Mouse (Mus musculus) brain, embryonic 14.5 days (tissue): ENCODE measurements around the gene Tmprss2.

Experiments
- CTCF ChIP-seq: fragments of 200-500 bp; IDR thresholded peaks from 2 replicates; pipeline ENCODE4 v1.5.1; 2012; ENCODE audit warnings: inconsistent platforms, mild to moderate bottlenecking, moderate library complexity, borderline replicate concordance; ENCODE audit not compliant: insufficient read depth, insufficient read length; ENCODE audit errors: extremely low read depth
- POLR2A ChIP-seq: fragments of 200-500 bp; IDR thresholded peaks from 2 replicates; pipeline ENCODE4 v1.6.1; 2012; ENCODE audit warnings: mild to moderate bottlenecking, inconsistent platforms, borderline replicate concordance; ENCODE audit not compliant: poor library complexity, insufficient read depth, insufficient read length, severe bottlenecking; ENCODE audit errors: extremely low read depth

- TF ChIP-seq CTCF: no peak
- TF ChIP-seq POLR2A: no peak
Observed at GRCm38 (mm10) chr16:97569426-97569825, 41.6 kb downstream of the Tmprss2 start.
